Mouse (Mus musculus) hindbrain, embryonic 16.5 days (tissue): ENCODE results near the gene Dscam. TPM values are rescaled to one million over a fixed set of nuclear protein-coding genes. Genes with fewer than 3 reads are reported as not detected.

ENCODE experiments used
- ATAC-seq: fragments of 200-750 bp; cut with Nextera tagmentation; 2 replicates; pipeline ENCODE4 v1.8.0; 2017; ENCODE audit warnings: moderate TSS enrichment, moderate library complexity
- H3K27ac ChIP-seq: fragments of 300-500 bp; sonication (generic); 2 replicates; pipeline ENCODE4 v1.5.1; 2014; ENCODE audit warnings: low read depth, mild to moderate bottlenecking, control low read depth, low read length, moderate library complexity
- H3K27me3 ChIP-seq: fragments of 300-500 bp; sonication (generic); replicated peaks from 2 replicates; pipeline ENCODE4 v1.6.1; 2014; ENCODE audit warnings: low read length; ENCODE audit not compliant: control insufficient read depth, insufficient read depth
- H3K36me3 ChIP-seq: fragments of 300-500 bp; sonication (generic); 2 replicates; pipeline ENCODE4 v1.6.1; 2014; ENCODE audit warnings: mild to moderate bottlenecking, low read length, moderate library complexity, mixed read lengths; ENCODE audit not compliant: control insufficient read depth, insufficient read depth
- H3K4me1 ChIP-seq: fragments of 300-500 bp; sonication (generic); 2 replicates; pipeline ENCODE4 v1.6.1; 2014; ENCODE audit warnings: low read depth, low read length; ENCODE audit not compliant: control insufficient read depth, insufficient read depth
- H3K4me2 ChIP-seq: fragments of 300-500 bp; sonication (generic); 2 replicates; pipeline ENCODE4 v1.6.1; 2014; ENCODE audit warnings: mild to moderate bottlenecking, low read length, control low read depth, moderate library complexity
- H3K4me3 ChIP-seq: fragments of 300-500 bp; sonication (generic); 2 replicates; pipeline ENCODE4 v1.5.1; 2014; ENCODE audit warnings: mild to moderate bottlenecking, low read length, control low read depth, moderate library complexity
- H3K9ac ChIP-seq: fragments of 300-500 bp; sonication (generic); 2 replicates; pipeline ENCODE4 v1.6.1; 2014; ENCODE audit warnings: low read depth, mild to moderate bottlenecking, control low read depth, low read length, moderate library complexity
- H3K9me3 ChIP-seq: fragments of 300-500 bp; sonication (generic); 2 replicates; pipeline ENCODE4 v1.6.1; 2014; ENCODE audit warnings: mild to moderate bottlenecking, low read length, moderate library complexity; ENCODE audit not compliant: control insufficient read depth
- WGBS: fragments of 180-500 bp; shearing (Covaris S2); extraction: QIAGEN DNeasy Blood & Tissue Kit; methylation state at CpG from one replicate; pipeline ENCODE4 v1.1.7; 2014; 5-methylcytosine and 5-hydroxymethylcytosine counted together
- polyA plus RNA-seq: library from polyadenylated mRNA; unstranded; fragments of >200 nt; fragmentation: Nextera tagmentation; extraction: Ambion mirVana; gene quantifications from 2 replicates; pipeline ENCODE4 v1.2.1, GENCODE M21; 2015

The Dscam gene
- polyA plus RNA-seq, 1 experiment from 2014 or later, result 13.1 TPM

- Histone ChIP-seq H3K27ac (no peak overlapping the region), H3K4me2 (no peak overlapping the region), H3K4me3 (no peak overlapping the region), H3K4me1 (peaks cover 3% of the 10 kb centered on the region; the same call in 1 of the 2 replicates), H3K36me3 (no peaks in the 10 kb centered on the region), H3K9me3 (no peaks in the 10 kb centered on the region), H3K27me3 (no peaks in the 10 kb centered on the region), H3K9ac (no peak overlapping the region)
- ATAC-seq, result no peak
- 10% methylated on average over 2 of the region's 2 CpGs for WGBS
Observed at GRCm38 (mm10) chr16:96718221-96718620, 452.3 kb downstream of the Dscam start.

- H3K9me3 ChIP-seq, result no peaks in the 10 kb centered on the region
- no peak overlapping the region for H3K4me2 ChIP-seq
- no peak overlapping the region for H3K27ac ChIP-seq
- WGBS, result 92% methylated on average over 2 of the region's 2 CpGs
- ATAC-seq, result no peak
- H3K36me3 ChIP-seq, result no peaks in the 10 kb centered on the region
- H3K4me3 ChIP-seq, result no peak overlapping the region
- H3K4me1 ChIP-seq, result peaks cover 3% of the 10 kb centered on the region; the same call in 1 of the 2 replicates
- no peaks in the 10 kb centered on the region for H3K27me3 ChIP-seq
- H3K9ac ChIP-seq, result no peak overlapping the region
Observed at GRCm38 (mm10) chr16:96716633-96717032, 453.9 kb downstream of the Dscam start.

DNA sequence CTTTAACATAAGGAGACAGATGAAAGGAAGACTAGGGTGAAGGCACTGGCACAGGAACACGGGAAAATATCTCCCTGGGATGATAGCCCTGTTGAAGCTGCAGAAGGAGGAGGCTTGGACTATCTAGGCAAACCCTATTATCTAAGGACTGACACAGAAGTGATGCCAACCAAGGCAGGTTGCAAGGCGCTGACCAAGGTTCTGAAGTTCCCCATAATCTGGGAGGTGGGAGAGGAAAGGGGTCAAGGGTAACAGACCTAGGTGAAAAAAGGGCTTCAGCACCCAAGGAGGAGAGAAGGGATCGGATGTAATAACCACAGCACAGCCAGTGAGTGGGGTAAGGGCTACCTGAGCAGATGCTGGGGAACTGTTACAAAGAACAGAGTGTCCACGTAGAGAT lies 458.6 kb downstream of the Dscam start:
- WGBS, result 64% methylated on average over 4 of the region's 4 CpGs
- no peak overlapping the region for H3K4me3 ChIP-seq
- ATAC-seq, result no peak

DNA sequence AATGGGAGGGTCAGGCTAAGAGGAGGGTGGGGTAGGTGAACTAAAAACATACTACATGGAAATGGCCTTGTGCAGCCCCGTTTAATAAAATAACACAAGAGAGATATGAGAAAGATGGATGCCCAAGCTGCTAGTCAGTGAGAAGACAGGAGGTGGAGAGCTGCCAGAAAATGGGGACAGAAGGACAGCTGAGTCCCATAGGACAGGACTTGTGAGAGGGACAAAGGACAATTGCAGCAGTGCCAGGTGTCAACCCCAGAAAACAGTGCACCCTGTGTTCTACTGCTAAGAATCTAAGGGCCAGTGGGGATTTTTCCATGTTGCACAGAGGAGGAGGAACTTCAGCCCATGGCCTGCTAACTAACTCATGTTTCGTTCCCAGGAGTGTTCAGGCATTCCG lies 470.0 kb downstream of the Dscam start:
- H3K36me3 ChIP-seq, result no peaks in the 10 kb centered on the region
- H3K4me1 ChIP-seq, result peaks cover 8% of the 10 kb centered on the region
- 78% methylated on average over 3 of the region's 3 CpGs for WGBS
- ATAC-seq, result no peak
- no peaks in the 10 kb centered on the region for H3K27me3 ChIP-seq
- no peak overlapping the region for H3K4me2 ChIP-seq
- H3K27ac ChIP-seq, result no peak overlapping the region
- H3K9ac ChIP-seq, result no peak overlapping the region
- no peak overlapping the region for H3K4me3 ChIP-seq
- no peaks in the 10 kb centered on the region for H3K9me3 ChIP-seq

More for the DNA sequence above, 458.6 kb downstream of the Dscam start:
- Histone ChIP-seq H3K27me3 (no peaks in the 10 kb centered on the region), H3K27ac (no peak overlapping the region), H3K4me2 (no peak overlapping the region), H3K36me3 (0 out of 2 replicates have a peak, but pooled peaks cover 3% of the 10 kb centered on the region), H3K9me3 (no peaks in the 10 kb centered on the region), H3K4me1 (no peaks in the 10 kb centered on the region), H3K9ac (no peak overlapping the region)

- Histone ChIP-seq H3K4me1 (peaks cover 8% of the 10 kb centered on the region), H3K36me3 (no peaks in the 10 kb centered on the region), H3K9ac (no peak overlapping the region), H3K4me2 (no peak overlapping the region), H3K9me3 (no peaks in the 10 kb centered on the region), H3K27ac (no peak overlapping the region), H3K27me3 (no peaks in the 10 kb centered on the region), H3K4me3 (no peak overlapping the region)
- WGBS, result 52% methylated on average over 4 of the region's 4 CpGs
- ATAC-seq, result no peak; the same call in 1 of the 2 replicates
Observed at GRCm38 (mm10) chr16:96695882-96696281, 474.7 kb downstream of the Dscam start.

DNA sequence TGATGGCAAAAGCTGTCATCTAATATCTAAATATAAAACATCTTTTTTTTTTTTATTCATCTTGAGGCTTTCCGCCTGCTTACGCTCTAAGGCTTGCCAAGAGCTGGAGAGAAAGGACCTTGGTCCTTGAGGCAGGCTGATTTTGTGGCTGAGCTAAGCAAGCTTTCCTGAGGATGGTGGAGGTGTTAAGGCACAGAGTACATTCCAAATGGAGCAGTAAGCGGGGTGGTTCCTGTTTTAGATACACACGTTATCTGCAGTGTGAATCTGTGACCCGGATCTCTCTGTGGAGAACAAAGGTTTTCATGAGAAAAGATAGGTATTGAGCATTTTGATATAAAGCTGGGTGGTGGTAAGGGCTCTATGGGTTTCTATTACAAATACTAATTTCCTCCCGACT lies 479.0 kb downstream of the Dscam start:
- H3K9ac ChIP-seq, result no peak overlapping the region
- H3K27ac ChIP-seq, result no peak overlapping the region
- H3K4me2 ChIP-seq, result no peak overlapping the region
- ATAC-seq, result no peak
- H3K27me3 ChIP-seq, result no peaks in the 10 kb centered on the region
- no peaks in the 10 kb centered on the region for H3K9me3 ChIP-seq
- 89% methylated on average over 6 of the region's 6 CpGs for WGBS
- H3K4me1 ChIP-seq, result peaks cover 7% of the 10 kb centered on the region
- H3K36me3 ChIP-seq, result no peaks in the 10 kb centered on the region
- H3K4me3 ChIP-seq, result no peak overlapping the region

DNA sequence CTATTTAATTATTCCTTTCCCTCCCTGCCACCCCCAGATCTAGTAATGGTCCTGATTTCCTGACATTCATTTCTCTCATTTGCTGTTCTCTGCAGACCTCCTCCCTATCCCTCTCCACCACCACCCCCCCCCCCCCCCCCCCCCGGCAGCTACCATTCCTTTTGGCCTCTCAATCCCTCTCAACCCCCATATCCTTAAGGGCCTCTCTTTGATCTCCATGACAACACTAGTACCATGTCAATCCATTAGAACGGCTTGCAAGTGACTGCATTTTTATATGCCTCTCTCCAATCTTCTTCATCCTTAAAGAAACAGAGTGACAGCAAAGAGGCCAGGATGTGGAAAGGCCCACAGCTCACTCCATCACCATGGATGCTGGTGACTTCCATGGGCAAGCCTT lies 480.5 kb downstream of the Dscam start:
- no peak overlapping the region for H3K4me2 ChIP-seq
- H3K27me3 ChIP-seq, result no peaks in the 10 kb centered on the region
- no peaks in the 10 kb centered on the region; the same call in 1 of the 2 replicates for H3K4me1 ChIP-seq
- no peaks in the 10 kb centered on the region for H3K36me3 ChIP-seq
- no peak for ATAC-seq
- H3K27ac ChIP-seq, result no peak overlapping the region
- H3K4me3 ChIP-seq, result no peak overlapping the region
- WGBS, result 6% methylated on average over 1 of the region's 2 CpGs
- H3K9ac ChIP-seq, result no peak overlapping the region
- H3K9me3 ChIP-seq, result no peaks in the 10 kb centered on the region

DNA sequence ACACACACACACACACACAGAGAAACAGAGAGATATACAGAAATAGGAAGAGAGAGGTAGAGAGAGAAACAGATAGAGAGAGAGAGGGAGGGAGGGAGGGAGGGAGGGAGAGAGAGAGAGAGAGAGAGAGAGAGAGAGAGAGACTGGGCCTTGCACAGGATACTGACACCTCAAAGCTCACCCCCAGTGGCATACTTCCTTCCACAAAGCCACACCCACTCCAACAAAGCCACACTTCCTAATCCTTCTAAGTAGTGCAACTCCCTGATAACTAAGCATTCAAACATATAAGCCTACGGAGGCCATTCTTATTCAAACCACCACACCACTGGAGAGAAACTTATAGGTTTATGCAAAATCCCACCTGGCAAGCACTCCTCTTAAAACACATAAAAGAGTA lies 481.1 kb downstream of the Dscam start:
- 50% methylated on average over 1 of the region's 1 CpGs for WGBS
- Histone ChIP-seq H3K27ac (no peak overlapping the region), H3K4me2 (no peak overlapping the region), H3K9me3 (no peaks in the 10 kb centered on the region), H3K36me3 (no peaks in the 10 kb centered on the region), H3K27me3 (no peaks in the 10 kb centered on the region), H3K4me1 (no peaks in the 10 kb centered on the region; the same call in 1 of the 2 replicates), H3K9ac (no peak overlapping the region), H3K4me3 (no peak overlapping the region)
- no peak for ATAC-seq

DNA sequence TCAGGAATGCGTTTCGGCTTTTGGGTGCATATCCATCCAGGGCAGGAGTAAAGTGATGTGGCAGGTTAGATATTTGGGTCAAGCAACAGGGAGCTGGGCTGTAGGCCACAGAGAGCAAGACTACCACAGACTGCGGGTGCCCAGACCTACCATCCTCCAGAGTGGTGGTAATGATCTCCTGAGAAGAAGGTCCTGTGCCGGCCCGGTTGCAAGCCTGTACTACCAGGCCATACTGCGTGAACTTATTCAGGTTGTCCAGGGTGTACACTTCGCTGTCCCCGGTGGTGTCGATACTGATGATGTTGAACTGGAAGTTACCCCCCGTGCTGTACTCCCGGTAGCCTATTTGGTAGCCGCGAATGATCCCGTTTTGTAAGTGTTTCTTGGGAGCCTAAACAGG lies 485.5 kb downstream of the Dscam start:
- Histone ChIP-seq H3K27me3 (no peaks in the 10 kb centered on the region), H3K4me2 (no peak overlapping the region), H3K4me3 (no peak overlapping the region), H3K9ac (no peak overlapping the region), H3K36me3 (0 out of 2 replicates have a peak, but pooled peaks cover 2% of the 10 kb centered on the region), H3K9me3 (no peaks in the 10 kb centered on the region), H3K27ac (no peak overlapping the region), H3K4me1 (no peaks in the 10 kb centered on the region; the same call in 1 of the 2 replicates)
- no peak for ATAC-seq
- 91% methylated on average over 14 of the region's 14 CpGs for WGBS

- H3K4me3 ChIP-seq, result no peak overlapping the region
- no peak overlapping the region for H3K27ac ChIP-seq
- 23% methylated on average over 4 of the region's 4 CpGs for WGBS
- peaks cover 2% of the 10 kb centered on the region; the same call in 1 of the 2 replicates for H3K36me3 ChIP-seq
- H3K27me3 ChIP-seq, result no peaks in the 10 kb centered on the region
- no peak overlapping the region for H3K4me2 ChIP-seq
- no peaks in the 10 kb centered on the region; the same call in 1 of the 2 replicates for H3K4me1 ChIP-seq
- no peaks in the 10 kb centered on the region for H3K9me3 ChIP-seq
- H3K9ac ChIP-seq, result no peak overlapping the region
- ATAC-seq, result peak; percentile 56; the same call in 1 of the 2 replicates
Observed at GRCm38 (mm10) chr16:96684581-96684980, 486.0 kb downstream of the Dscam start.
